Mouse (Mus musculus) urinary bladder, postnatal 4 days (tissue): Measurements from ENCODE around the gene Dnali1.

ENCODE experiments used
- DNase-seq, 2 experiments: peaks; one replicate each; pipeline ENCODE4 v3.0.0; 2021 to 2022; ENCODE audit warnings: low spot score in 2 of 2

Dnali1 gene

GRCm38 (mm10) chr4:125065517-125066307, at the start of gene Dnali1:
Gene Dnali1 (minus strand): TSS chr4:125065703.
- DNase-seq: peak in 1 of 2 experiments; percentile 38

DNA sequence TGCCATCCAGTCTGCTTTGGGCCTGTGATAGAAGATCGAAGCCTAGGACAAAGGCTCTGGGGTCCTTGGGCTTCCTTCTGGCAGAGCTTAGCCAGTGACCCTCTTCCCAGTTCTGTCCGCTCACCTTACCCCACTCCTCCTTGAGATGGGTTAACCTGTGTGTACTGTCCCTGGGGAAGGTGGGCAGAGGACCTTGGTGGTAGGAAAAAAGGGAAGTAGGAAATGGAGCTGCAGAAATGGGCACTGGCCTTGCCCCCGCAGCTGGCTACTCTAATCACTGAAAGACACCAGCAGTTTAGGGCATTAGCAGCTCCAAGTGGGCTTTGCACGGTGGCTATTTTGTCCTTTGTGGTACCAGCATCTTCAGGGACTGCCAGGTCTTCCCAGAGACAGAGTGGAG, 49.6 kb upstream of the Dnali1 start:
- DNase-seq: no peak

- peak; percentile 79 to 84 for DNase-seq
Measured at GRCm38 (mm10) chr4:125114638-125115037, 49.1 kb upstream of the Dnali1 start.

DNA sequence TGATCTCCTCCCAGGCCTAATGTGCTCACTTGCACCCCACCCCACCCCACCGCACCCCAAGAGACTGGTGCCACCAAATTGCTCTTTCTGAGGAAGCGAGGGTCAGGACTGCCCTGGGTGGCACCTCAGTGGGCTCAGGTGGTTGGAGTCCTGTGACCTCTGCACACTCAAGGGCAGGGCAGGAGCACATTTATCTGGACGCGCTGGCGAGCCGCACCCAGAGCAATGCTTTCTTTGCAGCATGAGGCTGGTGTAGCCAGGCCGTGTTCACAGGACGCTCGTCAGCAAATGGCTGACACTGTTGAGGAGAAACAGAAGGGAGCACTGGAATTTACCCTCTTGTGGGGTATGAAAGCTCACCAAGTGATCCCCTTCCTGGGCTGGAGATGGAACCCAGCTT, 39.9 kb upstream of the Dnali1 start:
- DNase-seq: no peak

- DNase-seq: no peak
Measured at GRCm38 (mm10) chr4:125101334-125101733, 35.8 kb upstream of the Dnali1 start.

GRCm38 (mm10) chr4:125099458-125099857, 34.0 kb upstream of the Dnali1 start:
- DNase-seq: peak; percentile 63 to 85

DNA sequence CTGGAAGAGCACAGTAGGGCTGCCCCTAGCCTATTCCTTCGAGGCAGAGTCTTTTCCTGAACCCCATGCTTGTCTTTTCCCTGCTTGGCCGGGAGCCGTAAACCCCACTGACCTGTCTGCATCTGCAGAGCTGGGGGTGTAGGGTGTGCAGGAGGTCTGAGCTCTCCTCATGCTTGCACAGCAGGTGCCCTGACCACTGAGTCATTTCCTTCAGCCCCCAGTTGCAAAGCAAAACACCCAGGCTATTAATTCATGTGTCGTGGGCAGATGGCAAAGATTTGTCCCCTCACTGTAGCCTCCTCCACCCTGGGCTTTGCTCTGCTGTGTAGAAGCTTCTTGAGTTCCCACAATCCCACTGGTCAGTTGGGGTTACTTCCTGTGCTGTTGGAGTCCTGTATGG, 31.9 kb upstream of the Dnali1 start:
- DNase-seq: no peak

GRCm38 (mm10) chr4:125096066-125096465, 30.6 kb upstream of the Dnali1 start:
- no peak for DNase-seq

GRCm38 (mm10) chr4:125093031-125093430, 27.5 kb upstream of the Dnali1 start:
- no peak for DNase-seq

DNA sequence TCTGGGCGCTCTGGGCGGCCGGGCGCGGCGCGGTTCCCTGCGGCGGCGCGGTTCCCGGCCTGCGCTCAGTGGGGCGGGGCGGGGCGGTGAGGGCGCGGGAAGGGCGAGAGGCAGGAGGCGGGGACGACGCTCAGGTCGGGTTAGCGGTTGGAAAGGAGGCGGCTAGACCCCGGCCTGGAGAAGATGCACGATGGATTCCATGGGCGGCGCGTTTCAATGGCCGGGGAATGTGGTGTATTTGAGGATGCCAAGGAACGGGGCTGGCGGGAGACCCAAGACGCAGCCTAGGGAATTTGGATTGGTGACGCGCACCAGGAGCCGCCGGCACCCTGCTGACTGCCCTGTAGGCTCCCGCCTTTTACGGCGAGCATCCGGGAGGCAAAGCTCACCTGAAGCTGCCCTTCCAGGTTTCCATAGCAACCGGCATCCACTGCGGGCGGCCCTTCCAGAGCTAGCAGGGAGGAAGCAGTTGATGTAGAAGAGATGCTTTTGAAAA, 19.9 kb upstream of the Dnali1 start:
- peak in 1 of 2 experiments; percentile 80 for DNase-seq

DNA sequence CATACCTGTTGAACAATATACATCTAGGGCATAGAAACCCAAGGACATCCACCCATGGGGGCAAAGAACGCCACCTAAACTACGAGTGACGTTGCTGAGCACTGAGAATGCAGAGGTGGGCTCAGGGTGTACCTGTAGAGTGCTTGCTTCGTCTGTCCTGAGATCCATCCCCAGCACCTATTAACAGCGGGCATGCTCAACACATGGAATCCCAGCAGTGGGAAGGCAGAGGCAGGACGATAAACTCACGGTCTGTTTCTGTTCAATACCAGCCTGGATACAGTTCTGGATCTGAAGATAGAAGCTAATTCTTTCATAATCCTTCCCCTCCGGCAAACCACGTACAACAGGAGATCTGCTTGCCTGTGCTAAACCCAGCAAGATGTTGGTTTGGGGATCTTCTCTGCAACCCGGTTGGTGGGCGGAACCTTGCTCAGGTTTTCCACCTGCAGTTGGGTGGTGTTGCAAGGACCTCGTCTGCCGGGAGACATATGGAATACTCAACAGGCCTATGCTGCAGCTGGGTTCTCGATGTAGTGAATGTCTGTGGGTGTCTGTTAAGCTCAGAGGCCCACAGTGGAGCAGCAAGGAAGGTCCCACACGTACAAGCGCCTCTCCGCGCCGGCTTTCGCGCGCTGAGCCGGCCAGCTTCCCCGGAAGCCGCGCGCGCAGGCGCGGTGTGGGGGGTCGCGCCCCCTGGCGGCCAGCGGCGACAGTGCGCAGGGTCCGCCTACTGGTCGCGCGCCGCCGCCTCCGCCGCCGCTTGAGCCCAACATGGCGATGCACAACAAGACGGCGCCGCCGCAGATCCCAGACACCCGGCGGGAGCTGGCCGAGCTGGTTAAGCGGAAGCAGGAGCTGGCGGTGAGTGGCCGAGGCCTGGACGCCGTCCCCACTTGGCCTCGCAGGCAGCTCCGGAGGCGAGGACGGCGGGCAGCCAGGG, 19.2 kb upstream of the Dnali1 start, which contains the start of gene Meaf6:
Gene Meaf6 (plus strand): TSS at position 732 of the 943 bp plus-strand sequence.
- peak; percentile 88 to 91 for DNase-seq

DNA sequence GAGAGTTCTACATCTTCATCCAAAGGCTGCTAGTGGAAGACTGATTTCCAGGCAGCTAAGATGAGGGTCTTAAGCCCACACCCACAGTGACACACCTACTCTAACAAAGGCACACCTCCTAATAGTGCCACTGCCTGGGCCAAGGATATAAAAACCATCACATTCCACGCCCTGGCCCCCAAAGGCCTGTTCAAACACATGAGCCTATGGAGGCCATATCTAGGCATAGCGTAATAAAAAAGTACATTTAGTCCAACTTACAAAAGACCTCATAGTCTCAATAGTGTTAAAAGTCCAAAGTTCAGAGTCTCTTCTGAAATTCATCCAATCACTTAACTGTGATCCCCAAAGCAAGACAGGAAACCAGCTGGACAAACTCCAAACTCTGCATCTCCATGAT, 13.2 kb upstream of the Dnali1 start:
- no peak for DNase-seq

DNA sequence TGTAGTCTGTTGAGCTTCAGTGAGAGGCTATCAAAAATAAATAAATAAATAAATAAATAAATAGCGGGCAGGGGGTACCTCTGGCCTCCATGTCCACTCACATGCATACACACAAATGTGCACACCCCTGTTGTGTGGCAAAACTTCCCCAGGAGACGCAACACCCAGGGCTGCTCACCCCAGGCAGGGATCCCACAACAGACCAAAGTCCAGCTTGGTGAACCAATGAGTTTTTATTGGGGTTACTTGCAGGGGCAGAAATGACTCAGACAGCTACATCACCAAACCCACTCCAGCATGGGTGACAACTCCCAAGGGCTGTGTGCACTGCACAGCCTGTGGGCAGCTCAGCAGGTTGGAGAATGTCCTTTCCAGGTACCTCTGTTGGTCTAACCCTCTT, 12.2 kb upstream of the Dnali1 start:
- DNase-seq: no peak

GRCm38 (mm10) chr4:125066490-125067370, 1.2 kb upstream of the Dnali1 start, which contains the start of gene Snip1:
Gene Snip1 (plus strand): TSS chr4:125066672.
- DNase-seq: peak; percentile 87 to 92

GRCm38 (mm10) chr4:125063829-125064228, 1.7 kb downstream of the Dnali1 start:
- no peak for DNase-seq

- DNase-seq: peak; percentile 48 to 69
Measured at GRCm38 (mm10) chr4:125059025-125059424, 6.5 kb downstream of the Dnali1 start.

GRCm38 (mm10) chr4:125058033-125058432, 7.5 kb downstream of the Dnali1 start:
- DNase-seq: no peak

DNA sequence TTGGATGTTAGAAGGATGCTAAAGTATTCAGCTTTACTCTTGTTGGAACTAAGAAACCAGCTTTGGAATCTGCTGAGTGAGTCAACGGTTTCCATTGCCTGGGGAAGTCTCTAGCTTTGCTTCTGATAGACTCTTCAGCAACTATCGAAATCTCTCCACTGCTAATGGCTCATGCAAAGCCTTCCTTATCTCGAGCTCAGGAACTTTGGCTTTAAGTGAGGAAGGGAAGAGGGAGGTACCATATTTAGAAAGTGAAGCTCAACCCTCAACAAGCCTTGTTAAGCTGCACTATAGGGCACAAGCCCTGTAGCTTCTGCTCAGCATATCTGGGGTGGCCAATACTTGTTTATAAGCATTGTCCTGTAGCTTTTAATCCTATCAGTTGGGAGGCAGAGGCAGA, 8.2 kb downstream of the Dnali1 start:
- no peak for DNase-seq

DNA sequence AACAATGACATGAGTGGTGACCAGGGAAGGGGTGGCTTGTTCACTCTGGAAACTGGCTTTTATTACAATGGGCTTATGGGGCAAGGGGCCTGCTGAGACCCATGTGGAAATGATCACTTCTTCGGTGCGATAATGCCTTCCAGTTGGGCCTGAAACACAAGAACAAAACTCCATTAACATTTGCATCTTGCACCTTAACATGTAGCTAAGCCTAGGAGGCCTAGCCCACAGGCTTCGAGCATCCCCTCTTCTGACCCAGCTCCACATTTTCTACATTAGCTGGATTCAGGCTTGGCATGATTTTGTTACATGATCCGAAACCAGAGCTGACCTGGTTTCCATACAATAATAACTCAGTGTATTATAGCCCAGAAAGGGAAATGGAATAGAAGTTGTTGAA, 9.0 kb downstream of the Dnali1 start:
- DNase-seq: no peak

GRCm38 (mm10) chr4:125055385-125055784, 10.1 kb downstream of the Dnali1 start:
- no peak for DNase-seq

DNA sequence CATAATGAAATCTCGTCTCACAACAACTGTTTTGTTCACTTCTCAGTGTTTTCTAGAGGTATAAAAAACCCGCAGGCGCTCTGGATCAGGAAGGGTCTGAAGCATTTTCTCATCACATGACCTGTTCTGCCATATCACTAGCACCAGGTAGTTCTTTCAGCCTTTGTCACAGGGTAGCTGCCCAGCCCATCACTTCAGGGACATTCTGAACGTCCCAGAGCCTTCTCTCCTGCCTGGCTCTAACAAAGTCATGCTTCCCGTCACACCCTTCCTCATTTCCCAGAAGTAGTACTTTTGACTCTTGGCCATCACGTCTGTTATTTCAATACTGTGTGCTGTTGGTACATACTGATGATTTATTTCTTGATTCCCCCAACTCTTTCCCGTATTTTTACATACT, 21.0 kb downstream of the Dnali1 start:
- DNase-seq: no peak
